Mouse (Mus musculus) stomach, postnatal 0 days (tissue): Measurements from ENCODE around the gene Pa2g4. TPM values are rescaled to one million over a fixed set of nuclear protein-coding genes. Genes with fewer than 3 reads are reported as not detected.
A peak's percentile ranks its signal among the peaks of the same experiment; 100 is the strongest.
"Not testable (repeated sequence)": the region's sequence is repeated elsewhere in the genome, so short reads cannot be mapped to it uniquely, and the experiment has no call there.

Experiments
- ATAC-seq: fragments of 200-750 bp; cut with Nextera tagmentation; 2 replicates; pipeline ENCODE4 v1.8.0; 2017; ENCODE audit not compliant: low FRiP score, low TSS enrichment
- DNase-seq: peaks from one replicate; pipeline ENCODE4 v3.0.0-alpha.2; 2016; ENCODE audit warnings: low spot score
- H3K27ac ChIP-seq: fragments of 300-500 bp; sonication (generic); replicated peaks from 2 replicates; pipeline ENCODE4 v1.5.1; 2014; ENCODE audit warnings: mild to moderate bottlenecking, control low read depth
- H3K27me3 ChIP-seq: fragments of 300-500 bp; sonication (generic); 2 replicates; pipeline ENCODE4 v1.6.1; 2014; ENCODE audit warnings: low read length; ENCODE audit not compliant: control insufficient read depth, insufficient read depth
- H3K36me3 ChIP-seq: fragments of 300-500 bp; sonication (generic); 2 replicates; pipeline ENCODE4 v1.6.1; 2014; ENCODE audit warnings: low read length, mixed read lengths; ENCODE audit not compliant: control insufficient read depth, insufficient read depth
- H3K4me1 ChIP-seq: fragments of 300-500 bp; sonication (generic); replicated peaks from 2 replicates; pipeline ENCODE4 v1.6.1; 2014; ENCODE audit warnings: antibody characterized with exemption; ENCODE audit not compliant: control insufficient read depth, insufficient read depth
- H3K4me2 ChIP-seq: fragments of 300-500 bp; sonication (generic); replicated peaks from 2 replicates; pipeline ENCODE4 v1.6.1; 2014; ENCODE audit warnings: low read depth, mild to moderate bottlenecking, control low read depth, moderate library complexity
- H3K4me3 ChIP-seq: fragments of 300-500 bp; sonication (generic); 2 replicates; pipeline ENCODE4 v1.5.1; 2014; ENCODE audit warnings: low read depth, low read length, control low read depth
- H3K9ac ChIP-seq: fragments of 300-500 bp; sonication (generic); 2 replicates; pipeline ENCODE4 v1.6.1; 2014; ENCODE audit warnings: mild to moderate bottlenecking, low read length, control low read depth, mixed read lengths
- H3K9me3 ChIP-seq: fragments of 300-500 bp; sonication (generic); 2 replicates; pipeline ENCODE4 v1.6.1; 2016; ENCODE audit warnings: low read length; ENCODE audit not compliant: control insufficient read depth
- CTCF ChIP-seq: IDR thresholded peaks from 2 replicates; pipeline ENCODE4 v1.5.1; 2016; ENCODE audit warnings: antibody characterized with exemption, low read depth, mild to moderate bottlenecking, moderate library complexity
- EP300 ChIP-seq: optimal IDR thresholded peaks from 2 replicates; pipeline ENCODE3; 2016; ENCODE audit warnings: antibody characterized with exemption
- WGBS: fragments of 180-500 bp; shearing (Covaris S2); extraction: QIAGEN DNeasy Blood & Tissue Kit; methylation state at CpG from one replicate; pipeline ENCODE4 v1.1.7; 2014; 5-methylcytosine and 5-hydroxymethylcytosine counted together
- polyA plus RNA-seq: library from polyadenylated mRNA; unstranded; fragments of >200 nt; fragmentation: Nextera tagmentation; extraction: Ambion mirVana; gene quantifications from 2 replicates; pipeline ENCODE4 v1.2.1, GENCODE M21; 2015

Gene Pa2g4
- polyA plus RNA-seq, 1 experiment from 2014 or later: 135 TPM

GRCm38 (mm10) chr10:128548947-128549681 lies 16.7 kb downstream of the Pa2g4 start, which contains the start of gene Rpl41:
Gene Rpl41, minus strand, starts transcription at chr10:128549305.
- Histone ChIP-seq H3K9ac (peak within 1 kb of the TSS; percentile 86), H3K4me3 (peak within 1 kb of the TSS; percentile 71), H3K9me3 (no peaks in the 10 kb centered on the region), H3K27me3 (no peaks in the 10 kb centered on the region), H3K4me1 (no peaks in the 10 kb centered on the region), H3K4me2 (peak within 1 kb of the TSS; percentile 79), H3K36me3 (peaks cover 8% of the 10 kb centered on the region; the same call in 1 of the 2 replicates), H3K27ac (peak within 1 kb of the TSS; percentile 89)
- WGBS: under 1% methylated on average over 31 of the region's 31 CpGs
- peak; percentile 83 for TF ChIP-seq EP300
- TF ChIP-seq CTCF: no peak
- ATAC-seq: peak; percentile 91
- DNase-seq: peak; percentile 95

GRCm38 (mm10) chr10:128548051-128548791 lies 17.6 kb downstream of the Pa2g4 start:
- Histone ChIP-seq H3K4me3 (peak overlapping the region; percentile 71), H3K27ac (peak overlapping the region; percentile 89), H3K4me2 (peak overlapping the region; percentile 79), H3K9ac (peak overlapping the region; percentile 86)
- under 1% methylated on average over 21 of the region's 30 CpGs for WGBS
- DNase-seq, H3K4me1 ChIP-seq, H3K36me3 ChIP-seq, H3K9me3 ChIP-seq, ATAC-seq, H3K27me3 ChIP-seq: not testable (repeated sequence)

GRCm38 (mm10) chr10:128547361-128548032 lies 18.3 kb downstream of the Pa2g4 start, which contains the start of gene Zc3h10:
Gene Zc3h10, minus strand, starts transcription at chr10:128547774.
- peak; percentile 91 for ATAC-seq
- peak; percentile 96 for DNase-seq
- WGBS: under 1% methylated on average over 50 of the region's 50 CpGs

GRCm38 (mm10) chr10:128546787-128547186 lies 19.0 kb downstream of the Pa2g4 start:
- no peak for ATAC-seq
- no peak for DNase-seq
- 8% methylated on average over 7 of the region's 7 CpGs for WGBS
- Histone ChIP-seq H3K27ac (peak overlapping the region; percentile 89), H3K36me3 (peaks cover 13% of the 10 kb centered on the region; the same call in 1 of the 2 replicates), H3K9ac (peak overlapping the region; percentile 70), H3K27me3 (no peaks in the 10 kb centered on the region), H3K4me3 (peak overlapping the region; percentile 71), H3K4me2 (peak overlapping the region; percentile 79), H3K4me1 (no peaks in the 10 kb centered on the region), H3K9me3 (no peaks in the 10 kb centered on the region)
- TF ChIP-seq EP300 (no peak), CTCF (no peak)

More at GRCm38 (mm10) chr10:128547361-128548032, 18.3 kb downstream of the Pa2g4 start, which contains the start of gene Zc3h10:
- H3K9ac ChIP-seq: peak within 1 kb of the TSS; percentile 86
- TF ChIP-seq EP300: no peak
- peak; percentile 80 for TF ChIP-seq CTCF
- H3K9me3 ChIP-seq: no peaks in the 10 kb centered on the region
- peaks cover 13% of the 10 kb centered on the region; the same call in 1 of the 2 replicates for H3K36me3 ChIP-seq
- H3K4me1 ChIP-seq: no peaks in the 10 kb centered on the region
- peak within 1 kb of the TSS; percentile 89 for H3K27ac ChIP-seq
- peak within 1 kb of the TSS; percentile 71 for H3K4me3 ChIP-seq
- peak within 1 kb of the TSS; percentile 79 for H3K4me2 ChIP-seq
- H3K27me3 ChIP-seq: no peaks in the 10 kb centered on the region

GRCm38 (mm10) chr10:128546361-128546760 lies 19.4 kb downstream of the Pa2g4 start:
- TF ChIP-seq EP300 (no peak), CTCF (peak; percentile 91)
- peaks cover 13% of the 10 kb centered on the region; the same call in 1 of the 2 replicates for H3K36me3 ChIP-seq
- no peaks in the 10 kb centered on the region for H3K4me1 ChIP-seq
- 13% methylated on average over 4 of the region's 4 CpGs for WGBS
- no peak overlapping the region for H3K9ac ChIP-seq
- H3K27ac ChIP-seq: peak overlapping the region; percentile 89; the same call in 1 of the 2 replicates
- peak; percentile 22; the same call in 1 of the 2 replicates for ATAC-seq
- peak overlapping the region; percentile 79 for H3K4me2 ChIP-seq
- DNase-seq: no peak
- no peaks in the 10 kb centered on the region for H3K27me3 ChIP-seq
- peak overlapping the region; percentile 71 for H3K4me3 ChIP-seq
- H3K9me3 ChIP-seq: no peaks in the 10 kb centered on the region
